Mouse (Mus musculus): ENCODE measurements around the gene Mpzl1. TPM values are rescaled to one million over a fixed set of nuclear protein-coding genes. Genes with fewer than 3 reads are reported as not detected.

The Mpzl1 gene
- total RNA-seq, 2 experiments from 2014 or later: 34.6 to 46.9 TPM

- no peak for DNase-seq
Observed at GRCm38 (mm10) chr1:165614793-165615192, 19.5 kb downstream of the Mpzl1 start.

GRCm38 (mm10) chr1:165613926-165614325, 20.4 kb downstream of the Mpzl1 start:
- DNase-seq: no peak

DNA sequence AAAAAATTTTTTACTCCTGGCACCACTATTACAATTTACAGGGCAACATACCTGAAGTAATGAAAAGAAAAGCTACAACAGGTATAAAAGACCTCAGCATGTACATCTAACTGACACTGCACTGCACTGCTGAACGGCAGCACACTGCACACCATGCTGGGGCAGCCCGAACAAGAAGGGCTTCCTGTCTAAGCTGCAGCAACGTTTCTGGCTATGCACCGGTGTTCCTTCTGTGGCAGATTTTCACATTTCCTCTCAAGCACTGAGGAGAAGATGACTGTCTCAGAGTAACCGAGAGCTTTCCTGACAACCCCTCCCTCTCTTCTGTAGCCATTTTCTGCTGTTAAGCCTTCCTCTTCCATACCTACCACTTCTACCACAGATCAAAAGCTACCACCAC, 21.6 kb downstream of the Mpzl1 start:
- DNase-seq: no peak

DNA sequence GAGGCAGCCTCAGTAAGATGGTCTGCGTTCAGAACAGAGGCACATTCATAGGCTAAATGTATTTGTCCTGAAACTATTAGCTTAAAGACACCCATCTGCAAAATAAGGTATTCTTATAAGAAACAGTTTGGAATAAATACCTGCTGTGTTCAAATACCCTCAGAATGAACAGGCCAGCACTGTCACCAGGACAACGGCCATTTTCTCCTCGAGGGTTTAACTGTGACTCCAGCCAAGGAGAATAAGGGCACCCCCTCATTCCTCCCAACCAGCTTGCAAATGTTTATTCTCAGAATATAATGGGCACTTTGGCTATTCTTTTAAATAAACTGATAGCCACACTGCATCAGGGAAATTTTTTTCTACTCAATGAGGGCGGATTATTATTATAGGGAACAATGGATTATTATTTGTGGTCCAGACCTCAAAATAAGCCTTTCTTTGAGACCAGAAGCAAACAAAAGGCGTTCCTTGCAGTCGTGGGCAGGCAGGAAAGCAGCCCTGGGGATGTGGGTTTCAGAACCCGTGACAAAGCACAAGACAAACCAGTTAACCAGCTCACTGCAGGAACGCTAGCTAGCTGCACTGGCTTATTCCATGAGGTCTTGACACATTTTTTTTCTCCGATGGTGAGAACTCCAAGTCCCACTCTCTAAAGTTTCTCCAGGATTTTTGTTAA, 23.9 kb downstream of the Mpzl1 start:
- no peak for DNase-seq

- no peak for DNase-seq
Observed at GRCm38 (mm10) chr1:165609495-165610320, 24.6 kb downstream of the Mpzl1 start.

DNA sequence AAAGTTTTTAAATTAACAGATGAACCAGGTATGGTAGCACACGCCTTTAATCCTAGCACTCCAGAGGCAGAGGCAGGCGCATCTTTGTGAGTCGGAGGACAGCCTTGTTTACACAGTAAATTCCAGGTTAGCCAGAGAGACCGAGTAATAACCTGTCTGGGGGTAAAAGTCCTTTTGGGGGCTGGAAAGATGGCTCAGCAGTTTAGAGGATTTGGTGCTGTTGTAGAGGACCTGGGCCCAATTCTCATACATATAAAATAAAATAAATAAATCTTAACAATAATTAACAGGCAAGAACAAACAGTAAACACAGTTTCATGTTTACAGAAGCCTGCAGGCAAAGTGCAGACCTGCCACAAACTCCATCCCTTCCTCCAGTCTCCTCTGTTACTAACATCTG, 25.4 kb downstream of the Mpzl1 start:
- no peak for DNase-seq

GRCm38 (mm10) chr1:165605774-165606173, 28.6 kb downstream of the Mpzl1 start:
- no peak for DNase-seq

DNA sequence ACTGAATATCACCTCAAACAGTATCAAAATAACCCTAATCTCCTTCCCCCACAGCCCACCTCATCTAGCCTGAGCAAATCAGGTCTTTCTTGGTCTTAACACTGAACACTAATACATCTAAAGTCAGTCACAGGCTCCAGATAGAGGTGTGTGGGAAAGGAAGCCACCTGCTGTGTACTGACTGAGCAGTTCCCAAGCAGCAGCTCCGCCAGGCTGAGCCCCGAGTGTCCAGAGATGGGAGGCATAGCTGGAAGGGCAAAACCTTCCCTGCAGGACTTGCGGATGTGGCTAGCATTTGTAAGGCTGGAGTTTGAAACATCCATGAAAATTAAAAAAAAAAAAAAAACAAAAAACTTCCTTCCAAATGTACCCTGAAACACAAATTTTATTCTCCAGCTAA, 29.2 kb downstream of the Mpzl1 start:
- no peak for DNase-seq

GRCm38 (mm10) chr1:165604203-165604602, 30.1 kb downstream of the Mpzl1 start:
- DNase-seq: no peak

- DNase-seq: no peak
Observed at GRCm38 (mm10) chr1:165603218-165603617, 31.1 kb downstream of the Mpzl1 start.

DNA sequence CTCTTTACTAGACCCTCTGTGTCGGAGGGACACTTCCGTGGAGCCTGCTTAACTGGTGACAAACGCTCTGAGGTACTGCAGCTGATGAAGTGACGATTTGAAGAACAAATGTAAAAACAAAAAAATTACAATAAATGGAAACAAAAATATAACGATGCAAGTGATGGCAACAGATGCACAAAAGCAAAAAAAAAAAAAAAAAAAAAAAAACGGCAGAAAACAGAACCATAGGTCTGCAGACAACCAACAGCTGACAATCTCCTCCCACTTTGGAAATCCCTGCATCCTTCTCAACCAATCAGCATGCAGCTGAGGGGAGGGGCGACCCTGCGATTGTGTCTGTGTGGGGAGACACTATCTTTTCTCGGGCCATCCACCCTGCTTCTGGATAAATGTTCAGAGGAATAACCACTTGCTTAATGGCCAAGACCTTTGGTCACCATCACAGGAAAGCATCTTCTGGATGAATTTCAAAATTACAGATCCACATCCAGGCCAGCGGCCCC, 32.5 kb downstream of the Mpzl1 start:
- no peak for DNase-seq

DNA sequence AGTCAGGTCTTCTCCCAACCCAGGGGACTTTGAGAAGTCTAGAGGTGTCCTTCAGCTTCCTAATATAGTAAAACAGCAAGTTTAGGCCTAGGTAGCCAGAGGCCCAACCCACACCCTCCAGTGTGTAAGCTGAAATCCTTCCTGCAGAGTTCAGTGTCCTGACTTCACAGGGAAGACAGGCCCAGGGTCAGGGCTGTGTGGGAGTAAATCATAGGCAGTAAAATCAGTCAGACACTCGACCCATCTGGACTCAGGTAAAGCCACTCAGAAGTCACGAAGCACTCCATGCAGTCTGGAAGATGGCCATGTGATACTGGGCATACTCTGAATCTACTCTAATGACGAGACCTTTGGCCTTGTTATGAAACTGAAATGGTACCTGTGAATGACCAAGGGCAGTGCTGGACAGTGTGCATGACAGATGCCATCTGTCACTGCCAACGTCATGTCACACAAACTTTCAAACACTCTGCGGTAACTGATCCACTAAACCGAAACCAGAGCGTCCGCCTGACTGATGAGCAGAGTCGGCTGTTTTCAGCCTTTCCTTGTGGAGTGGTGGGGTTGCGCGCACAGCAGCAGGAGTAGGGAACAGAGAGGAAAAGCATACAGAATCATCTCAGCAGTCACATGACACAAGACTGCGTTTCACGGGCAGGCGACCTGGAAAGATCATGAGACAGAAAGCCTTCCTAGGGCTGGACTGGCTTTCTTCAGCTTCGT, 39.5 kb downstream of the Mpzl1 start:
- DNase-seq: no peak

DNA sequence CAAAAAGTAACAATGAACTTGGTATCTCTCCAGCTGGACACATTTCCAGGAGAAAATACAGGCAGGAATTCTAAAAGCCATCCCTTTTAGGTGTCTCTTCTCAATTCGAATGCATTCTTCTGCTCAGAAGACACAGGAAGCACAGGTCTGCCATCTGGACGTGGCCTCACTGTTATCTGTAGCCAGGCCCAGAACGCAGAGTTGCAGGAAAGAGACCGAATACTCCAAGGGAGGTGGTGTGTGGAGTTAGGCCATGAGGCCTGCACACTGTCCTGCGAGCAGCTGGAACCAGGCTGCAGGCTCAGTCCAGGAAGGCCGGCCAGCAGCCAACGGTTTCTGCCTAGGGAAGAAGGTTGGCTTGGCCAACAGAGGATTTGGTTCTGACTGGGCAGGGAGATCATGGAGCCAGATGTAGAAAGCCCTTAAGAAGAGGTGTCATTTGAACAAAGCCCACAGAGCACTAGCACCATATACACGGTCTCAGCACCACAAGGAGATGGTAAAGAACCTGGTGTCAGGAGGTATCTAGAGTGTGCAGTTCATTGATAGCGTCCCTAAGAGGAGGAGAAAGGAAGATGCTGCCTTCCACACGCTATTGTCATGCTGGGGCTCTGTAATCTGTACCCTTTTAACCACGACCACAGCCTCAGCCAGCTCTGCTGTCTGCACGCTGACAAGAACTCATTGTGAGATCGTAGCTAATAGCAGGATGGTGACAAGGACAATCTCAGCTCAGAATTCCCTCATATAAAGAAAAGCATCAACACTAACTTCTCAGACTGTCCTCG, 41.8 kb downstream of the Mpzl1 start:
- DNase-seq: peak; percentile 66

GRCm38 (mm10) chr1:165590760-165591159, 43.6 kb downstream of the Mpzl1 start:
- no peak for DNase-seq

- peak; percentile 43 for DNase-seq
Observed at GRCm38 (mm10) chr1:165589280-165590048, 44.9 kb downstream of the Mpzl1 start.

DNA sequence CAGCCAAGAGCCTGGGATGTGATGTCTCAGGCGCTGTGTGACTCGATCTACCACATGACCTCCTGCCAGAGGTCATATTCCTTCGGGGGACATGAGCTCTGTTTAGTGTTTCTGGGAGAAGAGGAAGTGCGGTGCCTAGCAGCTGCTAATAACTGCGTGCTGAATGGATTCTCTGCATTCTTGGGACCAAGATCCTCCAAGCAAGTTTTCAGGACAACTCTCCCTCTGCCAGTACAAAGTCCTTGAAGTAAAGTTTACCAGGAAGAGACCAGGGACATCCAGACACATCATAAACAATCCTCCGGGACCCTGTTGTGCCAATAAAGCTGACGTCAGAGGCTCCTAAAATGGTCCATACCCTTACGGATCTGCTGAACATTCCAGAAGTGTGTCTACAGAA, 46.5 kb downstream of the Mpzl1 start:
- DNase-seq: no peak

DNA sequence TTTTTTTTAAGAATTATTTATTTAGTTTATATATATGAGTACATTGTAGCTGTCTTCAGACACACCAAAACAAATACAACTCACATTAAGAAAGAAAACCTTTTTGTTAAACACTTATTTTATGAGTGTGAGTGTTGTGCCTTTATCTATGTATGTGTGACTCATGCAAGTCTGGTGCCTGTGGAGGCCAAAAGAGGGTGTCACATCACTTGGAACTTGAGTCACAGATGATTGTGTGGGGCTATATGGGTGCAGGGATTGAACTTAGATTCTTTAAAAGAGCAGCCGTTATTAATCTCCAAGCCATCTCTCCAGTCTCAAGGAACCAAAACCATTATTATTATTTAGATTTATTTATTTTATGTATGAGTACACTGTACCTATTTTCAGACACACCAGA, 48.0 kb downstream of the Mpzl1 start:
- DNase-seq: no peak

DNA sequence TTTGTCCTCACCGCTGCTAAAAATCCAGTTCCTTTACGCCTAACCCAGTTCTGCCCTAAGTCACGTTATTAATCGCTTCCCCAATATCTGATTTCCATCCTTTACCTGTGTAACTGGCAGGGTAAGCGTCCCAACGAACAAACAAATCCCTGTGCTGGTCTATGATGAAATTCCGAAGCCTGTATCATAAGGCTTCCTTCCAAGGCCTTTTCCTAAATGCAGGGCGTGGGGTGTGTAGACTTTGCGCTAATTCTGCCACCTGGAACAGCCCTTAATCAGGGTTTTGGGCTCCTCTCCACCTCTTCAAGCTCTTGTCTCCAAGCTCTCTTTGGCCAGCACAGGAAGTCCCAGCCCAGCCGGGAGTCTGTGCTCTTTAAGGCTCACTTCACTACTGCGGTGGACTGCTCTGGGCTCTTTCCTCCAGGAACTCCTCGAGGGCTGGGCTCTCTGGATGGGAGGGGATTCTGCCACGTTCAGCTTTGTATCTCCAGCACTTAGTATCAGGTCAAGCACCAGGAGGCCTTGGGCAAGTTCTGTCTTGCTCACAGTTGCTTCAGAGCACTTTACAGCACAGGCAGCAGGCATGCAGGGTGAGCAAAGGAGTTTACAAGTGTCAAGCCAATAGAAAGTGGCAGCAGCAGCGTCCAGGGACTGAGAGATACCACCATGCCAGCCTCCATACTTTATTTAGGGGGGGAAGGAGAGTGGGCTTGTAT, 48.8 kb downstream of the Mpzl1 start:
- no peak for DNase-seq

GRCm38 (mm10) chr1:165583529-165584184, 50.7 kb downstream of the Mpzl1 start:
- peak; percentile 91 for DNase-seq

GRCm38 (mm10) chr1:165581255-165581654, 53.1 kb downstream of the Mpzl1 start:
- no peak for DNase-seq
